Mouse (Mus musculus): ENCODE results near the gene Rpl10-ps3. TPM values are rescaled to one million over a fixed set of nuclear protein-coding genes. Genes with fewer than 3 reads are reported as not detected.

Gene Rpl10-ps3
- total RNA-seq (2014; fragmentation: Nextera tagmentation): 473 and 492 TPM in 2 replicates
- 197 and 284 TPM in 2 replicates for total RNA-seq (2017)

GRCm38 (mm10) chr9:50344868-50345267 is at the start of gene Rpl10-ps3:
Gene Rpl10-ps3, minus strand, starts transcription at chr9:50344968.
- ATAC-seq (replicated peaks; ENCODE audit: low FRiP score, low TSS enrichment, poor library complexity, severe bottlenecking): no peak

GRCm38 (mm10) chr9:50375598-50375997 is 30.8 kb upstream of the Rpl10-ps3 start:
- ATAC-seq (replicated peaks; ENCODE audit: low FRiP score, low TSS enrichment, poor library complexity, severe bottlenecking): no peak

- no peak for ATAC-seq (replicated peaks; ENCODE audit: low FRiP score, low TSS enrichment, poor library complexity, severe bottlenecking)
Measured at GRCm38 (mm10) chr9:50374666-50375065, 29.9 kb upstream of the Rpl10-ps3 start.

DNA sequence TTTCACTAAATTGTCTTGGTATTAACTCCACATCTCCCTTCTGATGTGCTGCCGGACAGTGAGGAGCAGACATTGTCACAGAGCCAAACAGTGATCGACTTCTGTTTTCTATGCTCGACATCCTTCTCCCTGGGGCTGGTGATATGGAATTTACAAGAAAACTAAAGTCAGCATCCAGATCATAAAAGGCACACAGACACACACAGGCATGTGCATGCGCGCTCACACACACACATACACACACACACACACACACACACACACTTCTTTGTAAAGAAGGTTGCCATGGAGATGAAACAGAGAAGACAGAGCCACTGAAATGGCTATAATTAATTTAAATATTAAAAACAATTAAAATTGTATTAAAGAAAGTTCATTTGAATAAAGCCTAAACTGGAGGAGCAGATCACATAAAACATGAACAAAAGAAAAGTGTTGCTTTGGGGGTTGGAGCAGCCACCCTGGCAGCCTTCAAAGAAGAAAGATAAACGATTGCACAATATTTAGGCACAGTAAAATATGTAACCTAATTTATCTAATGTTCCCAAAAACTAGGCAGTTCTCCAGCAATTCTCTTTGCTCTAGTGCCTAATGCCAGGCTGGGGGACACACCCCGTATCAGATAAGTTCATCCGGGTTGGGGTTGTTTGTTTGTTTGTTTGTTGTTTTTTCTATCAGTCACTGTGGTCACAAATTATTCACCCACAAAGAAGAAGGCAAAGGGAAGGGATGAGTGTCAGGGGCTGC is 24.0 kb upstream of the Rpl10-ps3 start:
- no peak for ATAC-seq (replicated peaks; ENCODE audit: low FRiP score, low TSS enrichment, poor library complexity, severe bottlenecking)

- no peak for ATAC-seq (replicated peaks; ENCODE audit: low FRiP score, low TSS enrichment, poor library complexity, severe bottlenecking)
Measured at GRCm38 (mm10) chr9:50365059-50365780, 20.5 kb upstream of the Rpl10-ps3 start.

DNA sequence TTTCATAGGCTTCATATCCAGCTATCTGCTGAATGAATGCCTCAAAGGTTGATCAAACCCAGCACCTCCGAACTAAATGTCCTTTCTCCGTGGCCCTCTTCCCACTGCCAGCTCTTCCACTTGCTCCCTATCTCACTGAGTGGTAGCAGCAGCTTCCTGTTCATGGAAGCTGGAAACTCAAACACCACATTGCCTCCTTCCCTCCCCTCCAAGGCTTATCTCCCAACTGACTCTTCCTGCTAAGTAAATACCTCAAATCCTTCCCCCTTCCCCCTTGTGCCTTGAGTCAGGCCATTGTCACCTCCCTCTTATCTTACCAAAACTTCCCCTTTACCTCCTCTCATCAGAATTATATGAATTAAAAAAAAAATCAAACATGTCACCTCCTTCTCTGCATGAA is 19.2 kb upstream of the Rpl10-ps3 start:
- no peak for ATAC-seq (replicated peaks; ENCODE audit: low FRiP score, low TSS enrichment, poor library complexity, severe bottlenecking)

GRCm38 (mm10) chr9:50363259-50363658 is 18.5 kb upstream of the Rpl10-ps3 start:
- no peak for ATAC-seq (replicated peaks; ENCODE audit: low FRiP score, low TSS enrichment, poor library complexity, severe bottlenecking)

GRCm38 (mm10) chr9:50362556-50362955 is 17.8 kb upstream of the Rpl10-ps3 start:
- ATAC-seq (replicated peaks; ENCODE audit: low FRiP score, low TSS enrichment, poor library complexity, severe bottlenecking): no peak

DNA sequence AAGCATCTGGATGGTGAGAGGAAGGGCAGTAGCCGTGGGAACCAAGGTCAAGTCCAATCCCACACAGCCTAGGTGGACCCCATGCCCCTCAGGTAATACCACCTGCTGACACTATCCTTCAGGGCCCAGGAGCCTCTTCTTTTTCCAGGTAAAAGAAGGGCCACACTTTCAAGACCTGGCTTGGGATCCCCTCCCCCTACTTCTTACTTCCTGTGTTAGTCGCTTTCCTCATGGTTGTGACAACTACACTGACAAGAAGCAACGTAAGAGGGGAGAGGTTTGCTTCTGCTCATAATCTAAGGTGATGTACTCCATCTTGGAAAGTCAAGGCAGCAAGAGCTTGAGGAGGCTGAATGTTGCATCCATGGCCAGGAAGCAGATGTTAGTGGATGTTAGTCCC is 15.6 kb upstream of the Rpl10-ps3 start:
- no peak for ATAC-seq (replicated peaks; ENCODE audit: low FRiP score, low TSS enrichment, poor library complexity, severe bottlenecking)

DNA sequence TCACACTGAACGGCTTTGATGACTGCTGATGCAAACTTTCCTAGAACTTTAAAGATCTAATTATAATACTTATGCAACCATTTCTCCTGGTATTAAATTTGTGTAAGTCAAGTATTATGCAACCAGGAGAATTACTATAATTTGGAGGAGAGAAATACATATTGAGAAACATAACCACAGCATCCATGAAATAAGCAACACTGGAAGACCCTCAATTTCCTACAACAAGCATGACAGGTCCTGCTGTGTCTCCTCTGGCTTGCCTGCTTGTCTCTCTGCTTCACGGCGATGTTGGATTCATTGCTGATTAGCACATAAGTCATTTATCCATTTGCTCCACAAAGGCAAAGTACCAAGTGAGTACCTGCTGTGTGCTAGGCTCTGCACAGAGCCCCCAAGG is 12.6 kb upstream of the Rpl10-ps3 start:
- no peak for ATAC-seq (replicated peaks; ENCODE audit: low FRiP score, low TSS enrichment, poor library complexity, severe bottlenecking)

- ATAC-seq (replicated peaks; ENCODE audit: low FRiP score, low TSS enrichment, poor library complexity, severe bottlenecking): no peak
Measured at GRCm38 (mm10) chr9:50351746-50352145, 7.0 kb upstream of the Rpl10-ps3 start.

DNA sequence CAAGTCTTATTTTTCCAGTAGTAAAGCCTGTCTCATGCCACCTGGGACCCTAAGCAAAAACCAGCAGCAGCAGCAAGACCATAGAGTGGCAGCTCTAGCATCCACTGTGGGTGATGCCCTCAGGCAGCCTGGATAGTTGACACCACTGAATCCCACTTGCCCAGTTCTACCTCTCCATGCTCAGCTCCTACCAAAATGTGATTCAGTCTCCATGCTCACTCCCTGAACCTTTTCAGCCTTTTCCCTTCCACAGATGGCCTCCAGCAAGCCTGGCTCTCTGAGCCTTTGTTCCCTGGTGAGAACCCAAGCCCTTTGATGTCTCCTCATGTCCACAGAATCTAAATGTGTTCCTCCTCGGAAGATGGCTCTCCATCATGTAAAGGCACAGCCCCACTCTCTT is 5.8 kb upstream of the Rpl10-ps3 start:
- no peak for ATAC-seq (replicated peaks; ENCODE audit: low FRiP score, low TSS enrichment, poor library complexity, severe bottlenecking)

GRCm38 (mm10) chr9:50349156-50349555 is 4.4 kb upstream of the Rpl10-ps3 start:
- ATAC-seq (replicated peaks; ENCODE audit: low FRiP score, low TSS enrichment, poor library complexity, severe bottlenecking): no peak

- ATAC-seq (replicated peaks; ENCODE audit: low FRiP score, low TSS enrichment, poor library complexity, severe bottlenecking): no peak
Measured at GRCm38 (mm10) chr9:50348256-50348655, 3.5 kb upstream of the Rpl10-ps3 start.

GRCm38 (mm10) chr9:50335539-50336325 is 9.0 kb downstream of the Rpl10-ps3 start:
- no peak for ATAC-seq (replicated peaks; ENCODE audit: low FRiP score, low TSS enrichment, poor library complexity, severe bottlenecking)

DNA sequence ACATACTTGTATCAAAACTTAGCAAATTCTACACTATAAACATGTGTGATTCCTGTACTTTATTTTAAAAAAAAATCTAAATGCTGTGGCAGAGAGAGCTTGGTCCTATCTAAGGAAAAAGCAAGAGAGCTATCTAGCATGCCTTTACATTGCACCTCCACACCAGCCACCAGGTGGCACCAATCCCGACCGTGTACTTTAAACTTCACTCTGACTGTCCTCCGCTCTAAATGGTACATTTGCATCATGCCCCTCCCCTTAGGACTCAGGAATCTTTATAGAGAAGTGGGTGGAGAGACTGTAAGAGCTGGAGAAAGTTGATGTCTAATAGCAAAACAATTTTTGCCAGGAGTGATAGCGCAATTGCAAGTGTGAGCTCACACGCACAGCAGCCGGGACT is 11.4 kb downstream of the Rpl10-ps3 start:
- ATAC-seq (replicated peaks; ENCODE audit: low FRiP score, low TSS enrichment, poor library complexity, severe bottlenecking): peak; percentile 90

- ATAC-seq (replicated peaks; ENCODE audit: low FRiP score, low TSS enrichment, poor library complexity, severe bottlenecking): no peak
Measured at GRCm38 (mm10) chr9:50324355-50325225, 20.2 kb downstream of the Rpl10-ps3 start.

GRCm38 (mm10) chr9:50320729-50321128 is 24.0 kb downstream of the Rpl10-ps3 start:
- ATAC-seq (replicated peaks; ENCODE audit: low FRiP score, low TSS enrichment, poor library complexity, severe bottlenecking): no peak

GRCm38 (mm10) chr9:50319506-50319905 is 25.3 kb downstream of the Rpl10-ps3 start:
- ATAC-seq (replicated peaks; ENCODE audit: low FRiP score, low TSS enrichment, poor library complexity, severe bottlenecking): no peak

Measured in megakaryocyte-erythroid progenitor cell, adult 5-6 weeks (primary cell).